Mouse (Mus musculus): ENCODE measurements around the gene Pou2f2. TPM values are rescaled to one million over a fixed set of nuclear protein-coding genes. Genes with fewer than 3 reads are reported as not detected.
A peak's percentile ranks its signal among the peaks of the same experiment; 100 is the strongest.

Gene Pou2f2
- total and polyA plus RNA-seq, 2 experiments from 2014 or later = 9.0 to 35.9 TPM

DNA sequence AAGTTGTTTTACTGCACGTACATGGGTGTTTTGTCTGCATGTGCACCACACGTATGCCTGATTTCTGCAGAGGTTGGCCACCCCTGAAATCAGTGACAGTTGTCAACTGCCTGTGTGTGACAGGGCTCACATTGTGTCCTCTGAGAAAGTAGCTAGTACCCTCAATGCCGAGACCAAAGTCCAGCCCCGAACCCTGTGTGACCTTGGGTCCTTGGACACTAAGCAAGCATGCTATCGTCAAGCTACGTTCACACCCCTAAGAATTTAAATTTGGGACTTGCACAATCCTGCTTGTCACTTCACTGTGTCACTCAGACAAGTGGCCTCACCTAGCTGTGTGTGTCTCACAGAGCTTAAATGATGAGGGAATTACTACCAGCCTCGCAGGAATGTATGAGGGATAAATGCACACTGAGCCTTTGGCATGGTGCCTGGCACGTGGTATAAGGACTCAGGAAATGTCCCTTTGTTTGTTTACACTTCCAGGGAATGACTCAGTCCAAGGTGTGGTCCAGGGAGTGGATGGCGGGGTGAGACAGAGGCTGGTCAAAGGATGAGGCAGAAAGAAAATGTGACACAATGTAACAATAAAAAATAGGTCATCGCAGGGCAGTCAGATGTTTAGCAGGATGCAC, 18.0 kb upstream of the Pou2f2 start:
- Histone ChIP-seq H3K4me3 (ENCODE audit: low read depth, low read length) (no peak overlapping the region), H3K27ac (ENCODE audit: low read depth, low read length) (no peak overlapping the region), H3K27me3 (ENCODE audit: insufficient read depth, low read length) (no peaks in the 10 kb centered on the region), H3K4me2 (ENCODE audit: low read depth, low read length, poor library complexity, severe bottlenecking) (no peak overlapping the region), H3K9me3 (ENCODE audit: low read length) (no peaks in the 10 kb centered on the region), H3K36me3 (ENCODE audit: insufficient read depth, low read length) (peaks cover 14% of the 10 kb centered on the region), H3K9ac (replicated peaks; ENCODE audit: low read length, poor library complexity, severe bottlenecking) (no peak overlapping the region), H3K4me1 (ENCODE audit: insufficient read depth, low read length) (no peaks in the 10 kb centered on the region)
- TF ChIP-seq CTCF (IDR thresholded peaks at IDR 0.05) = no peak
- WGBS = 72% methylated on average over 10 of the region's 10 CpGs
- DNase-seq (ENCODE audit: low spot score) (no peak), ATAC-seq (ENCODE audit: low FRiP score) (no peak)

DNA sequence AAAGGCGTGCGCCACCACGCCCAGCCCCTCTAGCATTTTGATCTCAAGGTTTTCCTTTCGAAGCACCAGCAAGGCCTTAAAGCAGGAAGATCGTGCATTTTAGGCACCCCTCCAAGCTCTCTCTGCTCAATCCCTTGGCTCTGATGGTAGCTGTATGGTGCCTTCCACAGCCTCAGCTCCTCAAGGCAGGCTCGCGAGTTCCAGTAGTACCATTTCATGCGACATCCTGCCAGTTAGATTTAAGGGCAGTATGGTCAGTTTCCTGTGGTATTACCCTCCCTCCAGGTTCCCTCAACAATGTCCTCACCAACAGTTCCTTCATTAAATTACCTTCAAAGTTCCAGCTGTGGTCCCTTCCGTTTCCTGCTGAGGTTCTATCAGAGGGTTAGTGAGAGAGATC, 16.6 kb upstream of the Pou2f2 start:
- no peaks in the 10 kb centered on the region for H3K4me1 ChIP-seq (ENCODE audit: insufficient read depth, low read length)
- H3K27me3 ChIP-seq (ENCODE audit: insufficient read depth, low read length) = no peaks in the 10 kb centered on the region
- WGBS = 85% methylated on average over 9 of the region's 9 CpGs
- H3K4me2 ChIP-seq (ENCODE audit: low read depth, low read length, poor library complexity, severe bottlenecking) = no peak overlapping the region
- H3K9me3 ChIP-seq (ENCODE audit: low read length) = no peaks in the 10 kb centered on the region
- H3K9ac ChIP-seq (replicated peaks; ENCODE audit: low read length, poor library complexity, severe bottlenecking) = no peak overlapping the region
- H3K36me3 ChIP-seq (ENCODE audit: insufficient read depth, low read length) = 0 out of 2 replicates have a peak, but pooled peaks cover 3% of the 10 kb centered on the region
- DNase-seq (ENCODE audit: low spot score) = no peak
- ATAC-seq (ENCODE audit: low FRiP score) = no peak
- H3K4me3 ChIP-seq (ENCODE audit: low read depth, low read length) = no peak overlapping the region
- no peak for TF ChIP-seq CTCF (IDR thresholded peaks at IDR 0.05)
- no peak overlapping the region for H3K27ac ChIP-seq (ENCODE audit: low read depth, low read length)

DNA sequence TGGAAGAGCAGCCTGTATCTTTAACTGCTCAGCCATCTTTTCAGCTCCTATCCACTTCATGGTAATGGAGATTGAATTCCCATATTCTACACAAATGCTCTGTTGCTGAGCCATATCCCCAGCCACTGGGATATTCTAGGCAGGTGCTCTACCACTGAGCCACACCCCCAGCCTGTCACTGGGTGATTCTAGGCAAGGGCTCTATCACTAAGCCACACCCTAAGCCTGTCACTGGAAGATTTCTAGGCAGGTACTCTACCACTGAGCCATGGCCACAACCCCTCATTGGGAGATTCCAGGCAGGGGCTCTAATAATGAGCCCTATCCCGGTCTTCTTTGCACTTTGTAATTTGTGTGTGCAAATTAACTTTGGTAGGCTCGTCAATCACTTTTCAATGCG, 15.6 kb upstream of the Pou2f2 start:
- Histone ChIP-seq H3K27me3 (ENCODE audit: insufficient read depth, low read length) (no peaks in the 10 kb centered on the region), H3K4me3 (ENCODE audit: low read depth, low read length) (no peak overlapping the region), H3K9ac (replicated peaks; ENCODE audit: low read length, poor library complexity, severe bottlenecking) (no peak overlapping the region), H3K4me2 (ENCODE audit: low read depth, low read length, poor library complexity, severe bottlenecking) (no peak overlapping the region), H3K27ac (ENCODE audit: low read depth, low read length) (no peak overlapping the region), H3K9me3 (ENCODE audit: low read length) (no peaks in the 10 kb centered on the region), H3K4me1 (ENCODE audit: insufficient read depth, low read length) (no peaks in the 10 kb centered on the region), H3K36me3 (ENCODE audit: insufficient read depth, low read length) (0 out of 2 replicates have a peak, but pooled peaks cover 3% of the 10 kb centered on the region)
- DNase-seq (ENCODE audit: low spot score) = no peak
- no peak for TF ChIP-seq CTCF (IDR thresholded peaks at IDR 0.05)
- no peak for ATAC-seq (ENCODE audit: low FRiP score)
- 76% methylated on average over 3 of the region's 3 CpGs for WGBS

DNA sequence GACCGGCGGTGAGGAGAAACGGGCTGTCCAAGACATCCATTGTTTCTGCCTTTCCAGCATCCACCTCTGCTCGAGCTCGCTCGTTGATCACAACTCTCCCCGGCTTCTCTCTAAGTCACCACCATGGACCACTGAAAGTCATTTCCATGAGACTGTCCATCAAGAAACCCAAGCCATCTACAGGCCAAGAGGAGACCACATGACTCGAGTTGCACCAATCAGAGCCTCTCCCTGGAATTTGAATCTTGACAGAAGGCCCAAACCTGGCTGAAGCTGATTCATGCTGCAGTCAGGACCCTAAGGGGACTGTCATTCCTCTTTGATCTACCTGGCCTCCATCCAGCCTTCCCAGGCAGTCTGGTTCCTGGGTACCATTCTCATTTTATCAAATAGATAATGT, 12.6 kb upstream of the Pou2f2 start:
- Histone ChIP-seq H3K27ac (ENCODE audit: low read depth, low read length) (no peak overlapping the region), H3K9ac (replicated peaks; ENCODE audit: low read length, poor library complexity, severe bottlenecking) (no peak overlapping the region), H3K4me2 (ENCODE audit: low read depth, low read length, poor library complexity, severe bottlenecking) (no peak overlapping the region), H3K4me3 (ENCODE audit: low read depth, low read length) (no peak overlapping the region), H3K27me3 (ENCODE audit: insufficient read depth, low read length) (no peaks in the 10 kb centered on the region), H3K36me3 (ENCODE audit: insufficient read depth, low read length) (no peaks in the 10 kb centered on the region), H3K4me1 (ENCODE audit: insufficient read depth, low read length) (no peaks in the 10 kb centered on the region), H3K9me3 (ENCODE audit: low read length) (no peaks in the 10 kb centered on the region)
- 71% methylated on average over 8 of the region's 8 CpGs for WGBS
- ATAC-seq (ENCODE audit: low FRiP score) (peak; percentile 80), DNase-seq (ENCODE audit: low spot score) (peak; percentile 64)
- TF ChIP-seq CTCF (IDR thresholded peaks at IDR 0.05) = no peak

DNA sequence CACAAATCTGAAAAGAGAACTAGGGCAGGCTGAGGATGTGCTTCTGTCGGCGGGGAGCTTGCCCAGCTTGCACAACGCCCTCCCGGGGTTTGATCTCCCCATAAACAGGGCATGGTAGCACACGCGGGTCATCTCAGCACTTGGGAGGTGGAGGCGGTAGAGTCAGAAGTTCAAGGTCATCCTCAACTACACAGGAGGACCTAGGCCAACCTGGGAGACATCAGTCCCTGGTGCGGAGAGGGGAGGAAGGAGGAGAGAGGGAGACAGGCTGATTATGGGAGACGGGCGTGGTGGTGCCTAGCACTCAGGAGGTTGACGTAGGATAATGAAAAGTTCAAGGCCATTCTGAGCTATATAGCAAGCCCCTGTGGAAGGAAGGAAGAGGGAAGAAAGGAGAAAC, 11.3 kb upstream of the Pou2f2 start:
- Histone ChIP-seq H3K27ac (ENCODE audit: low read depth, low read length) (no peak overlapping the region), H3K9me3 (ENCODE audit: low read length) (no peaks in the 10 kb centered on the region), H3K9ac (replicated peaks; ENCODE audit: low read length, poor library complexity, severe bottlenecking) (no peak overlapping the region), H3K4me3 (ENCODE audit: low read depth, low read length) (no peak overlapping the region), H3K4me2 (ENCODE audit: low read depth, low read length, poor library complexity, severe bottlenecking) (no peak overlapping the region), H3K36me3 (ENCODE audit: insufficient read depth, low read length) (no peaks in the 10 kb centered on the region), H3K4me1 (ENCODE audit: insufficient read depth, low read length) (no peaks in the 10 kb centered on the region), H3K27me3 (ENCODE audit: insufficient read depth, low read length) (no peaks in the 10 kb centered on the region)
- ATAC-seq (ENCODE audit: low FRiP score) (no peak), DNase-seq (ENCODE audit: low spot score) (no peak)
- no peak for TF ChIP-seq CTCF (IDR thresholded peaks at IDR 0.05)
- WGBS = 86% methylated on average over 11 of the region's 11 CpGs

DNA sequence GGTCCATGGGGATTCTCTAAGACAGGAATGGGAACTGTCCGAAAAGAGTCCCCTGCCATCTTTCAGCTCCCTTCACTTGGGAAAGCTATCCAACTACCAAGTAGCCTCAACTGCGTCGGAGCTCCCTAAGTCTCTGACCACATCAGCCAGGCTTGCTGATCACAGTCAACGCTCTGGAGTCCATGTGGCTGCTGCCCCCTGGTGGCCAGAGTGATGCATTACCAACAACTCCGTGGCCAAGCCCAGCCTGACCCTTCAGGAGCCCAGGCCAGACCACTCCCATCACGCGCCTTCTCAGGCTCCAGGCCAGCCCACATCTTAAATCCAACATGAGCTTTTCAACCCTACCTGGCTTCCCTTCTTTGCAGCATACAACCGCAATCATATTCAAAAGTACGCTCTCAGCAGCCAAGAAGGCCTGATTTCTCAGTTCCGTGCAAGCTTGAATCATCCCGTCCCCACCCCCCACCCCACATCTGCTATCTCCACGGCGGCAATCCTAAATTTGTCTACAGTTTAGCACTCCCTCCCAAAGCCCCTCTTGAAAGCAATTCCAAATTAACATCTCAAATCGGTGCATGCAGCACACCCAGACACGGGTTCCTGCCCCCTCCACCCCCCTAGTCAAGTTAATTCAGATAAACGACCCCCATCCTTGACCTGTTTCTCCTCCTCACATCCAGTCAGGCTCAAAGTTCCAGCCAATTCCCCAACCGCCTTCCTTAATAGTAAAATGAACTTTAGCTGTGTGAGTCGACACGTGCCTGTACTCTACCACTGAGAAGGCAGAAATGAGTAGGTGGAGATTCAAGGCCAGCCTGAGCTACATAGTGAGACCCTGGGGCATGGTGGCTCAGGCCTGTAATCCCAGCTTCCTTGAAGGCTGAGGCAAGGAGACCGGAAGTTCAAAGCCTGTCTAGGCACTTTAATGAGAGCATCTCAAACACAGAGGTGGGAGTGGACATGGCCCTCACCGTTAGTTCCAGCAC, 8.4 kb upstream of the Pou2f2 start:
- Histone ChIP-seq H3K9ac (replicated peaks; ENCODE audit: low read length, poor library complexity, severe bottlenecking) (no peak overlapping the region), H3K4me1 (ENCODE audit: insufficient read depth, low read length) (no peaks in the 10 kb centered on the region), H3K27ac (ENCODE audit: low read depth, low read length) (no peak overlapping the region), H3K27me3 (ENCODE audit: insufficient read depth, low read length) (peaks cover 2% of the 10 kb centered on the region; the same call in 1 of the 2 replicates), H3K36me3 (ENCODE audit: insufficient read depth, low read length) (no peaks in the 10 kb centered on the region), H3K4me2 (ENCODE audit: low read depth, low read length, poor library complexity, severe bottlenecking) (no peak overlapping the region), H3K4me3 (ENCODE audit: low read depth, low read length) (no peak overlapping the region), H3K9me3 (ENCODE audit: low read length) (no peaks in the 10 kb centered on the region)
- WGBS = 32% methylated on average over 21 of the region's 21 CpGs
- peak; percentile 93 for DNase-seq (ENCODE audit: low spot score)
- ATAC-seq (ENCODE audit: low FRiP score) = peak; percentile 53; the same call in 1 of the 2 replicates
- peak; percentile 99 for TF ChIP-seq CTCF (IDR thresholded peaks at IDR 0.05)
